Comparison of ENCODE assay signal across 15 mouse cellular contexts in the genomic region with DNA sequence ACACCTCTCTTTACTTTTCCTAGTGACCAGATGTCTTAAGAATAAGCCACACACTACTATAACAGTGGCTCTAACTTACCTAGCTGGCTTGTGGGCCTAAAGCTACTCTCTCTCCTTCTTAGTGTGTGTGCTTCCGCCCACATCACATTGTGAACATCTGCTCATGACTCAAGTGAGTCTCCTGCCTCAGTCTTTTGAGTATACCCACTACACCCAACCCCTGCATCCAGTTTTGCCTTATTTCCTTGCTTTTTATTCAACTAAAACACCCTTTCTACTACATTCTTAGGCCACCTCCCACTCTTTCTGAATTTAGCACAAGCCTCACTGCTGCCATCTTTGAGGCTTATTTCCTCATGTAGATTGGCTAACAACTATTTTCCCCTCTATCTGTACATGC.
"Had no signal": no experiment of that assay in that cellular context is flagged by ENCODE, and none has a peak within 500 bp of the region (broad histone marks: within the 10 kb centered on the region; RNA-seq: fewer than 3 reads in every experiment).

No protein-coding gene starts in this region.

- ATAC-seq: hindbrain, postnatal 0 days; intestine, embryonic 16.5 days had no signal

- DNase-seq: gastrocnemius, adult 2 months; gastrocnemius, postnatal 10 days; gastrocnemius, postnatal 25 days; heart, adult 18-20 months; heart, postnatal 10 days; heart, postnatal 4 days; kidney, adult 11 months; kidney, adult 2 months; kidney, adult 9 months; kidney, postnatal 14 days; kidney, postnatal 4 days; liver; liver, embryonic 13.5 days had no signal
